Mouse (Mus musculus) erythroblast, embryonic 14.5 days (primary cell): ENCODE data around the gene Tram2.

Experiments used
- GATA1 ChIP-seq: IDR thresholded peaks from 2 replicates; pipeline ENCODE4 v1.6.1; 2012; ENCODE audit warnings: low read length, inconsistent platforms, mixed read lengths
- TAL1 ChIP-seq: IDR thresholded peaks from 3 replicates; pipeline ENCODE4 v1.6.1; 2012; ENCODE audit warnings: low read length, inconsistent platforms, mixed read lengths

DNA sequence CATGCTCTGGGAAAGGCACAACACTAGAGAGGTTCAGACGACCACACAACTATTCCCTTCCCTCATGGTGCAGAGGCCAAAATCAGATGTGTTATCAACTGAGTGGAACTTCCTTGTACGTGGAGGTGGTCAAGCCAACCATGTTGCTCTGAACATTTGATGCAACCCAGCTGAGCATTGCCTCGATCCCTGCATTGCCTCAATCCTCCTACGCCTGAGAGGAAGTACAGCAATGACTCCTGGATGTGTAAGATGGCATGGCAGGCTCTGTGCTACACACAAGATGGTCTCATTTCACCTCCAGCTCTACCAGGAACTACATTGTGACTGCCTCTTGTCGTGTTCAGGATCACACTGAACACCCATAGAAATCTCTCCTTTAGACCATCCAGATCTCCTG lies 30.0 kb downstream of the Tram2 start:
- TF ChIP-seq GATA1 (no peak), TAL1 (no peak)
